8 mouse cellular contexts compared by ENCODE assay signal in the genomic region with DNA sequence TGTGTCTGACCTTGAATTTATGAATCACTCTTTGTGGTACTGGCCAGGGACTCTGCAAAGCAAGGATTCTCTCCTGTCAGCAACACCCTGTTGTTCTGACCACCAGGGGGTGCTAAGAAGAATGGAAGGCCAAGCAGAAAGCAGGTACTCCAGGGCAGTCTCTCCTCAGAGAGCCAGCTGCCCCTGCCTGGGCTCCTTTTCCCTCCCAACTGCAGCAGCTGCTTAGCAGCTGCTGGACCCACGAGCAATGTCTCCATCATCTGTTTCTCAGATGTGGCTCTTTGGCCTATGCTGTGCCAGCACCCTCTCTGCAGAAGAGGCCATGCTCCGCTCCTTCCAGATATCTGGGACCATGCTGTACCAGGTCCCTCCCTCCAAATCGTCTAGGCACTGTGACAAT.
DNase-seq lines count a peak whose midpoint lies in the region; ATAC-seq and TF ChIP-seq lines count a peak whose summit lies in the region.
"Had no signal": no experiment of that assay in that cellular context is flagged by ENCODE, and none has a peak within 500 bp of the region (broad histone marks: within the 10 kb centered on the region; RNA-seq: fewer than 3 reads in every experiment).

No protein-coding gene starts in this region.

- 42% methylated on average over 3 of the region's 3 CpGs for WGBS in liver, embryonic 12.5 days (ENCODE audit: insufficient replicate concordance)
- WGBS in kidney, postnatal 0 days = 57% methylated on average over 3 of the region's 3 CpGs
- 47% methylated on average over 3 of the region's 3 CpGs for WGBS in lung, adult 2 months

- no peak; the same call in 1 of the 2 replicates for ATAC-seq in liver, embryonic 12.5 days
- ATAC-seq in kidney, postnatal 0 days (replicated peaks; ENCODE audit: low FRiP score, low read depth) = no peak

- peak; percentile 74 for TF ChIP-seq CTCF in kidney, postnatal 0 days (IDR thresholded peaks at IDR 0.05; ENCODE audit: low read depth)
- TF ChIP-seq CTCF in lung, adult 2 months (IDR thresholded peaks at IDR 0.05; ENCODE audit: insufficient read depth, low read length) = peak; percentile 33; the same call in 1 of the 2 replicates
- peak; percentile 12; the same call in 1 of the 2 replicates for TF ChIP-seq CTCF in testis, adult 2 months (IDR thresholded peaks at IDR 0.05; ENCODE audit: control insufficient read depth, insufficient read depth, insufficient replicate concordance, low read depth, low read length)

- H3K9me3 ChIP-seq in liver, embryonic 12.5 days (replicated peaks) = no peaks in the 10 kb centered on the region
- H3K9me3 ChIP-seq in kidney, postnatal 0 days (replicated peaks; ENCODE audit: low read length) = no peaks in the 10 kb centered on the region
- H3K9me3 ChIP-seq: midbrain, embryonic 12.5 days had no signal

- H3K4me1 ChIP-seq in liver, embryonic 12.5 days = 0 out of 2 replicates have a peak, but pooled peaks cover 4% of the 10 kb centered on the region
- H3K4me1 ChIP-seq in kidney, postnatal 0 days (replicated peaks; ENCODE audit: insufficient read depth, low read length) = no peaks in the 10 kb centered on the region
- no peaks in the 10 kb centered on the region for H3K4me1 ChIP-seq in lung, adult 2 months (ENCODE audit: control insufficient read depth, insufficient read depth, low read length)
- H3K4me1 ChIP-seq in testis, adult 2 months (ENCODE audit: control insufficient read depth, insufficient read depth, low read length) = no peaks in the 10 kb centered on the region

- H3K36me3 ChIP-seq in liver, embryonic 12.5 days = no peaks in the 10 kb centered on the region
- H3K36me3 ChIP-seq in kidney, postnatal 0 days (ENCODE audit: insufficient read depth, low read length) = no peaks in the 10 kb centered on the region
- H3K36me3 ChIP-seq in testis, adult 2 months (ENCODE audit: control insufficient read depth, insufficient read depth, low read length) = no peaks in the 10 kb centered on the region
- H3K36me3 ChIP-seq: midbrain, embryonic 12.5 days had no signal

- H3K4me2 ChIP-seq in liver, embryonic 12.5 days = no peak overlapping the region
- no peak overlapping the region for H3K4me2 ChIP-seq in kidney, postnatal 0 days (ENCODE audit: low read length)
- H3K4me2 ChIP-seq: midbrain, embryonic 12.5 days had no signal

- no peak overlapping the region for H3K4me3 ChIP-seq in liver, embryonic 12.5 days
- H3K4me3 ChIP-seq in kidney, postnatal 0 days (replicated peaks; ENCODE audit: low read depth, low read length) = no peak overlapping the region
- no peak overlapping the region for H3K4me3 ChIP-seq in lung, adult 2 months (replicated peaks; ENCODE audit: extremely low read depth, low read depth, low read length)
- no peak overlapping the region for H3K4me3 ChIP-seq in testis, adult 2 months (ENCODE audit: control insufficient read depth, low read depth, low read length)
- H3K4me3 ChIP-seq: midbrain, embryonic 12.5 days had no signal

- H3K27ac ChIP-seq in liver, embryonic 12.5 days = no peak overlapping the region
- no peak overlapping the region for H3K27ac ChIP-seq in kidney, postnatal 0 days
- no peak overlapping the region for H3K27ac ChIP-seq in testis, adult 2 months (ENCODE audit: control insufficient read depth, insufficient read depth, low read depth, low read length)
- H3K27ac ChIP-seq: midbrain, embryonic 12.5 days had no signal

- no peak overlapping the region for H3K9ac ChIP-seq in liver, embryonic 12.5 days
- no peak overlapping the region for H3K9ac ChIP-seq in kidney, postnatal 0 days (ENCODE audit: low read depth, low read length)
- H3K9ac ChIP-seq: midbrain, embryonic 12.5 days had no signal

- peak; percentile 37 for DNase-seq in liver
- DNase-seq in WW6 (ENCODE audit: low read depth, low spot score) = peak; percentile 18
- DNase-seq in cerebellum, adult 8-10 months = peak; percentile 12
- peak; percentile 30 for DNase-seq in kidney, postnatal 0 days (ENCODE audit: low spot score)
- DNase-seq in lung, adult 2 months = peak; percentile 6

- no peak for TF ChIP-seq POLR2A in lung, adult 2 months (IDR thresholded peaks at IDR 0.05; ENCODE audit: borderline replicate concordance, extremely low read depth, low read depth, low read length)
- no peak for TF ChIP-seq POLR2A in testis, adult 2 months (IDR thresholded peaks at IDR 0.05; ENCODE audit: control insufficient read depth, low read depth, low read length)

- no peaks in the 10 kb centered on the region for H3K27me3 ChIP-seq in liver, embryonic 12.5 days (replicated peaks)
- no peaks in the 10 kb centered on the region for H3K27me3 ChIP-seq in kidney, postnatal 0 days (ENCODE audit: insufficient read depth, low read length)
- H3K27me3 ChIP-seq in testis, adult 2 months (ENCODE audit: control insufficient read depth, insufficient read depth, low read length) = no peaks in the 10 kb centered on the region
- H3K27me3 ChIP-seq: midbrain, embryonic 12.5 days had no signal

Comparison
In these comparisons a context has a peak if more than half of its experiments do, and no peak if none do; other contexts are left out.
1. CTCF ChIP-seq: peak in every context shown above with its lines; median percentile 74 in kidney, postnatal 0 days; 33 in lung, adult 2 months; 12 in testis, adult 2 months.